Mouse (Mus musculus) brain, embryonic 14.5 days (tissue): ENCODE data around the gene Syndig1l.

Source experiments
- CTCF ChIP-seq: fragments of 200-500 bp; IDR thresholded peaks from 2 replicates; pipeline ENCODE4 v1.5.1; 2012; ENCODE audit warnings: inconsistent platforms, mild to moderate bottlenecking, moderate library complexity, borderline replicate concordance; ENCODE audit not compliant: insufficient read depth, insufficient read length; ENCODE audit errors: extremely low read depth
- POLR2A ChIP-seq: fragments of 200-500 bp; IDR thresholded peaks from 2 replicates; pipeline ENCODE4 v1.6.1; 2012; ENCODE audit warnings: mild to moderate bottlenecking, inconsistent platforms, borderline replicate concordance; ENCODE audit not compliant: poor library complexity, insufficient read depth, insufficient read length, severe bottlenecking; ENCODE audit errors: extremely low read depth

DNA sequence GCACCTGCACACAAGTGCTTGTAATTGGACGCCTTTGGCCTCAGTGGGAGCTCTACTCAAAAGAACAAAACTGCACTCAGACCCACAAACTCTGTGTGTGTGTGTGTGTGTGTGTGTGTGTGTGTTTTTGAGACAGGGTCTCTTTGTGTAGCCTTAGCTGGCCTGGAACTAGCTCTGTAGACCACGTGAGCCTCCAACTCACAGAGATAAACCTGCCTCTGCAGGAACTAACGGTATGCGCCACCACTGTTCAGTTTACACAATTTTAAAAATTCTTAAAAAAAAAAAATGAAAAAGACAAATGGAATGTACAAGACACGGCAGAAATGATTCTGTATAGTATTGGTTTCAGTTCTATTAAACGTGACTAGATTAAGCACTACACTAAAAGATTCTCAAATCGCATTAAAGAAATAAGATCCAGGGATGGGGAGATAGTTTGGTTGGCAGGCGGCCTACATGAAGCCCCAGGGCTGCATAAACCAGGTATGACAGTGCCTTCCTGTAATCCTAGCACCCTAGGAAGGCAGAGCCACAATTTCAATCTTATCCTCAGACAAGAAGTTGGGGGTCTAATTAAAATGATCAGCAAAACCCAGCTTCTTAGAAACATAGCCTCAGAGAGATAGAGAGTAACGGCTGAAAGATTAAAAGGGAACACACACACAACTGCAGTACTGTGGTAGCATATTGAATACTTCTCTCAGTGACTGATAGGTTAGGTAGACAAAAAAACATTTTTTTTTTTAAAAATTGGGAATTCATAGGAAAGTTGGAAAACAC, 20.0 kb upstream of the Syndig1l start:
- no peak for TF ChIP-seq CTCF
- no peak for TF ChIP-seq POLR2A
